ENCODE assay signal across 19 mouse cellular contexts in the genomic region with DNA sequence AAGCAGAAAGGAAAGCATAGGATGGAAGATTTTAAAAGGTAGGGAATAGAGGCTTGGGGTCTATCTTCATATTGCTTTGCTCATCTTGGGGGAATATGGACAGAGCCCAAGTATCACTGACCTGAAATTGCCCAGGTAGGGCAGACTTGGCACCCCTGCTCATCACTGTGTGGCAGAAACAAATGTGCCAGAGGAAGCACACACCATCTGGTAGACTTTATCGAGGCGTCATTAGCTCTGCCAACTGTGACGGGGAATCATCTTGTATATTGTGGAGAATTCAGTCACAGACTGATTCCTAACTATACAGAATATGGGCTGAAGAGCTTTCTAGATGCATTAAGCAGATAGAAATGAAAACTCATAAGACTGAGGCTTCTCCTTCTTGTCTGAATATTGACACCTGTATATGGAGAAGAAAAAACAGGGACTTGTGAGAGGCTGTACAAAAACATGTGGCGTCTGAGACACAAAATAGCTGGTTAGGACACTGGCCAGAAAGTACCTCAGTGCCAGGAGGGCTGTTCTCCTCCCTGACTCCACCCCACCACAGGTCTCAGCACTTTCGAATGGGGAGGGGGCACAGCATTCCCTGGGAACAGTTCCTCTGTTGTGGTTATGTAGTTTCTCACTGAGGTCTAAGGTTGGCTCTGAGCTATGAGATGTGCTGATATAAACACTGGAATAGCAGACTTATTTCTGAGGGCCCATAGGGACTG. TPM values are rescaled to one million over a fixed set of nuclear protein-coding genes. Genes with fewer than 3 reads are reported as not detected.
DNase-seq lines count a peak whose midpoint lies in the region; ATAC-seq and TF ChIP-seq lines count a peak whose summit lies in the region.
"Had no signal": no experiment of that assay in that cellular context is flagged by ENCODE, and none has a peak within 500 bp of the region (broad histone marks: within the 10 kb centered on the region; RNA-seq: fewer than 3 reads in every experiment).

No protein-coding gene starts in this region.

- no peak overlapping the region for H3K4me3 ChIP-seq in liver, postnatal 0 days (ENCODE audit: low read depth, low read length)
- H3K4me3 ChIP-seq: embryonic facial prominence, embryonic 10.5 days; heart, embryonic 15.5 days; hindbrain, embryonic 10.5 days; midbrain, embryonic 12.5 days had no signal

- ATAC-seq in cerebellum, adult (ENCODE audit: insufficient number of reproducible peaks, low FRiP score, low TSS enrichment), result peak; percentile 84
- no peak for ATAC-seq in liver, postnatal 0 days
- ATAC-seq: CD4-positive, CD25-positive, alpha-beta regulatory T cell, adult 4 months; intestine, embryonic 16.5 days had no signal

- 74% methylated on average over 5 of the region's 5 CpGs for WGBS in liver, postnatal 0 days (ENCODE audit: insufficient replicate concordance)

- TF ChIP-seq EP300 in liver, postnatal 0 days (IDR thresholded peaks at IDR 0.05; ENCODE audit: low read depth), result no peak

- no peak for DNase-seq in cerebellum, postnatal 4 days (ENCODE audit: low spot score in 2 of 2)
- peak; percentile 52 for DNase-seq in layer of hippocampus, adult 11-12 months (ENCODE audit: low spot score)
- DNase-seq in layer of hippocampus, adult 9-10 months (ENCODE audit: low spot score), result no peak
- DNase-seq in cerebellum, adult 11 months, result peak; percentile 40
- DNase-seq in cerebellum, postnatal 14 days, result peak; percentile 73 to 78
- DNase-seq in kidney, postnatal 36 days, result no peak
- DNase-seq in liver, postnatal 0 days, result no peak
- DNase-seq: liver; lung, adult 2 months; lung, postnatal 36 days had no signal

- TF ChIP-seq CTCF in liver, postnatal 0 days (IDR thresholded peaks at IDR 0.05; ENCODE audit: low read depth), result no peak

- no peak overlapping the region for H3K4me2 ChIP-seq in liver, postnatal 0 days (ENCODE audit: low read depth, low read length)
- H3K4me2 ChIP-seq: heart, embryonic 15.5 days; midbrain, embryonic 12.5 days had no signal

- H3K4me1 ChIP-seq in liver, postnatal 0 days (ENCODE audit: insufficient read depth), result no peaks in the 10 kb centered on the region
- H3K4me1 ChIP-seq: embryonic facial prominence, embryonic 10.5 days; heart, embryonic 15.5 days; midbrain, embryonic 12.5 days had no signal

- H3K9me3 ChIP-seq in liver, postnatal 0 days (ENCODE audit: low read length), result no peaks in the 10 kb centered on the region
- H3K9me3 ChIP-seq: embryonic facial prominence, embryonic 10.5 days; G1E; heart, embryonic 15.5 days; hindbrain, embryonic 10.5 days; midbrain, embryonic 12.5 days had no signal

- no peaks in the 10 kb centered on the region for H3K36me3 ChIP-seq in liver, postnatal 0 days (replicated peaks; ENCODE audit: insufficient read depth, low read length)
- H3K36me3 ChIP-seq: embryonic facial prominence, embryonic 10.5 days; G1E; heart, embryonic 15.5 days; hindbrain, embryonic 10.5 days; midbrain, embryonic 12.5 days had no signal

- no peaks in the 10 kb centered on the region for H3K27me3 ChIP-seq in liver, postnatal 0 days (ENCODE audit: insufficient read depth, low read length)
- H3K27me3 ChIP-seq: heart, embryonic 15.5 days had no signal

- H3K27ac ChIP-seq in liver, postnatal 0 days (ENCODE audit: low read depth), result no peak overlapping the region
- H3K27ac ChIP-seq: embryonic facial prominence, embryonic 10.5 days; heart, embryonic 15.5 days; hindbrain, embryonic 10.5 days; midbrain, embryonic 12.5 days had no signal

- H3K9ac ChIP-seq in liver, postnatal 0 days (replicated peaks), result no peak overlapping the region
- H3K9ac ChIP-seq: heart, embryonic 15.5 days; midbrain, embryonic 12.5 days had no signal

RNA-seq across cellular contexts. Expression of a gene that starts 11.5 kb away (rescaled TPM):
- polyA plus RNA-seq in liver, postnatal 0 days (2015; fragmentation: Nextera tagmentation; extraction: Ambion mirVana), result not detected in 2 replicates
- polyA plus RNA-seq: CD4-positive, CD25-positive, alpha-beta regulatory T cell, adult 4 months; embryonic facial prominence, embryonic 10.5 days; G1E; hindbrain, embryonic 10.5 days; intestine, embryonic 16.5 days; kidney, embryonic 16.5 days; lung, adult 2 months; midbrain, embryonic 12.5 days had no signal

RNA-seq across cellular contexts. Expression of a gene that starts 51.5 kb away (rescaled TPM):
- polyA plus RNA-seq in liver, postnatal 0 days (2015; fragmentation: Nextera tagmentation; extraction: Ambion mirVana), result not detected in 2 replicates
- polyA plus RNA-seq: CD4-positive, CD25-positive, alpha-beta regulatory T cell, adult 4 months; G1E; intestine, embryonic 16.5 days; lung, adult 2 months had no signal

Comparison
In these comparisons a context has a peak if more than half of its experiments do, and no peak if none do; other contexts are left out.
1. DNase-seq: peak in layer of hippocampus, adult 11-12 months (single experiment), cerebellum, adult 11 months (single experiment) and cerebellum, postnatal 14 days (2 of 2); none in cerebellum, postnatal 4 days (0 of 2), layer of hippocampus, adult 9-10 months (single experiment), kidney, postnatal 36 days (0 of 2) and liver, postnatal 0 days (single experiment).